Mouse (Mus musculus): ENCODE results near the gene Gm20918.
"Not testable (repeated sequence)": the region's sequence is repeated elsewhere in the genome, so short reads cannot be mapped to it uniquely, and the experiment has no call there.

The Gm20918 gene

DNA sequence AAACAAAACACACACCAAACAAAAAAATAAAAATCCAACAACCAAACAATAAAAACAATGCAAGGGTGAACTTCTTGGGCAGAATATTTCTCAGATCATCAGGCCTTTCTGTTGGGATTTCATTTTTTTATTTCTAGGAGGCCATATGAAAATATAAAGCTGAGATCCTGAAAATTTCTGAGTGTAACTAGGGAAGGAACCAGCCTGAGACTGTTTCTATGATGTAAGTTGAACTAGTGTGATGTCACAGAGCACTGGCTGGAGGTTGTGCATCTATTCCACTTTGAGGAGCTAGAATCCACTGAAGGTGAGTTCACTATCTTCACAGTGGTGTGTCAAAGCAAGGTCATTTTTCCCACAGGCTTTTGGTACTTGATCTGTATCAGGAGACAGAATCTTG is at the start of gene Gm20918:
Gene Gm20918 (plus strand): TSS at position 301 of the 400 bp plus-strand sequence.
- not testable (repeated sequence) for DNase-seq (ENCODE audit: low spot score)

All from MN1 (cell line).